Mouse (Mus musculus) left cerebral cortex, postnatal 14 days (tissue): ENCODE measurements at regions not wholly inside any gene's neighbourhood (a gene's known extent, or its start where the extent isn't known, plus 50 kb on each side); places are given as distances from the start of the nearest gene placed in this dataset.
"Not testable (repeated sequence)": the region's sequence is repeated elsewhere in the genome, so short reads cannot be mapped to it uniquely, and the experiment has no call there.

ENCODE experiments used
- DNase-seq, 2 experiments: peaks; one replicate each; pipeline ENCODE4 v3.0.0; 2021 to 2022; ENCODE audit warnings: low spot score in 2 of 2, mixed read lengths in 1 of 2
- intact Hi-C: fragments of 180-260 bp; cut with DNase I; formaldehyde crosslinking; loops from one replicate; pipeline ENCODE4 v1.15.1; 2025

DNA sequence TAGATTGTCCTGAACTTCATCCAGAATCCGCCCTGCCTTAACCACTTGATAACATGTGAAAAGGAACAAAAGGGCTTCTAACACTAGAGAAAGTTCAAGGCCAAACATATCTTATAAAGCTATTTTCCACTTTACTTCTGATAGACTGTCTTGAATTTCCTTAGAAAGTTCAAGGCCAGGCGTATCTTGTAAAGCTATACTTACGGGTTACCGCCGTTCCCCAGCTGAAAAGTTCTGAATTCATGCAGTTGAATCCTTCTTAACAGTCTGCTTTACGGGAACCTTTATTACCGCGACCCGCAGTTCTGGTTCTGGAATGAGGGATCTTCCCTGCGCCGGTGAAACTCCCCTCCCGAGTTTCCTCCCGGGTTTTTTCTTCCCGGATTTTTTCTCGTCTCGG, 492.0 kb downstream of the Gm21739 start:
- peak; percentile 1 to 2 for DNase-seq
- intact Hi-C loops, result not testable (repeated sequence)
